Mouse (Mus musculus) G1E-ER4 (cell line): Measurements from ENCODE around the gene Kif19a. TPM values are rescaled to one million over a fixed set of nuclear protein-coding genes. Genes with fewer than 3 reads are reported as not detected.

Source experiments
- GATA1 ChIP-seq: IDR thresholded peaks from one replicate; pipeline ENCODE4 v1.8.0; 2012; ENCODE audit warnings: low read length, inconsistent platforms
- polyA plus RNA-seq: library from polyadenylated mRNA; stranded (reverse); fragments of >175 nt; gene quantifications from 2 replicates; pipeline ENCODE4 v1.2.3, GENCODE M21; 2012

Gene Kif19a
- polyA plus RNA-seq, 1 experiment = not detected

- TF ChIP-seq GATA1 = no peak
These were observed 28.8 kb downstream of the Kif19a start for GRCm38 (mm10) chr11:114793868-114794545.

- no peak for TF ChIP-seq GATA1
These were observed 29.5 kb downstream of the Kif19a start for GRCm38 (mm10) chr11:114794691-114795090.

GRCm38 (mm10) chr11:114795231-114795746 is 30.1 kb downstream of the Kif19a start:
- TF ChIP-seq GATA1 = no peak

- TF ChIP-seq GATA1 = no peak
These were observed 30.7 kb downstream of the Kif19a start, which contains the start of gene Btbd17 for GRCm38 (mm10) chr11:114795848-114796322. Gene Btbd17 (minus strand): TSS chr11:114795945.

- no peak for TF ChIP-seq GATA1
These were observed 32.0 kb downstream of the Kif19a start for GRCm38 (mm10) chr11:114797176-114797575.

- no peak for TF ChIP-seq GATA1
These were observed 32.8 kb downstream of the Kif19a start for GRCm38 (mm10) chr11:114797981-114798380.

- TF ChIP-seq GATA1 = no peak
These were observed 33.4 kb downstream of the Kif19a start, which contains the start of gene Gpr142 for GRCm38 (mm10) chr11:114798624-114799023. Gene Gpr142 (plus strand): TSS chr11:114798924.

- TF ChIP-seq GATA1 = no peak
These were observed 36.7 kb downstream of the Kif19a start for GRCm38 (mm10) chr11:114801906-114802305.

GRCm38 (mm10) chr11:114802540-114803267 is 37.5 kb downstream of the Kif19a start:
- no peak for TF ChIP-seq GATA1

- TF ChIP-seq GATA1 = no peak
These were observed 38.8 kb downstream of the Kif19a start for GRCm38 (mm10) chr11:114803990-114804389.

- TF ChIP-seq GATA1 = no peak
These were observed 41.8 kb downstream of the Kif19a start for GRCm38 (mm10) chr11:114807025-114807424.

GRCm38 (mm10) chr11:114807686-114808427 is 42.7 kb downstream of the Kif19a start:
- TF ChIP-seq GATA1 = no peak

GRCm38 (mm10) chr11:114809371-114809770 is 44.2 kb downstream of the Kif19a start:
- TF ChIP-seq GATA1 = no peak

GRCm38 (mm10) chr11:114810344-114810743 is 45.2 kb downstream of the Kif19a start:
- TF ChIP-seq GATA1 = no peak

- no peak for TF ChIP-seq GATA1
These were observed 47.6 kb downstream of the Kif19a start for GRCm38 (mm10) chr11:114812731-114813240.
